ENCODE assay signal across 26 mouse cellular contexts in the genomic region with DNA sequence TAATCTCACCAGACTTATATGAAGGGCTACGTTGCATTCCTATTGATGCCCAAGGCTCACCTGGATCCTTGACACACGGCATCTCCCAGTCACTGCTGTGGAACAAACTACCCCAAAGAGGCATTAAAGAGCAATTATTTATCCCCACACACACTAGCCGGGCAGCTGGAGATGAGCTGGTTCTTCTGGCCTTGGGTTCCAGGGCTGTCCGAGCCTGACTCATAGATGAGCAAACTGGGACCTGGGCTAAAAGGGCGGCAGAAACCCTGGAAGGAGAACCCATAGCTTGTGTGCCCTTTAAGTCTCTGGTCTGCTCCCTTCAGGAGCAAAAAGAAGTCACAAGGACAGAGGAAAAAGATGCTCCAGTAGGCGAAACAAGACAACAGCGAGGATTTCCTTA.
"Had no signal": no experiment of that assay in that cellular context is flagged by ENCODE, and none has a peak within 500 bp of the region (broad histone marks: within the 10 kb centered on the region; RNA-seq: fewer than 3 reads in every experiment).

No protein-coding gene starts in this region.

- H3K27ac ChIP-seq: heart, adult 2 months; heart, embryonic 13.5 days; heart, embryonic 15.5 days; hindbrain, embryonic 13.5 days; hindbrain, embryonic 15.5 days; hindbrain, postnatal 0 days; kidney, embryonic 15.5 days; kidney, postnatal 0 days; limb, embryonic 13.5 days; limb, embryonic 15.5 days; liver, embryonic 12.5 days; liver, embryonic 14.5 days had no signal

- ATAC-seq: hindbrain, postnatal 0 days; intestine, embryonic 16.5 days; liver, embryonic 12.5 days had no signal

- H3K4me3 ChIP-seq: heart, adult 2 months; heart, embryonic 13.5 days; heart, embryonic 15.5 days; hindbrain, embryonic 13.5 days; hindbrain, embryonic 15.5 days; kidney, embryonic 15.5 days; limb, embryonic 13.5 days; limb, embryonic 15.5 days; liver, embryonic 12.5 days had no signal

- H3K9me3 ChIP-seq: heart, embryonic 13.5 days; heart, embryonic 15.5 days; hindbrain, embryonic 13.5 days; hindbrain, embryonic 15.5 days; kidney, embryonic 15.5 days; limb, embryonic 13.5 days; limb, embryonic 15.5 days; liver, embryonic 12.5 days had no signal

- H3K9ac ChIP-seq: heart, embryonic 13.5 days; heart, embryonic 15.5 days; hindbrain, embryonic 13.5 days; hindbrain, embryonic 15.5 days; kidney, embryonic 15.5 days; limb, embryonic 13.5 days; limb, embryonic 15.5 days; liver, embryonic 12.5 days; liver, embryonic 14.5 days had no signal

- H3K36me3 ChIP-seq: heart, embryonic 13.5 days; heart, embryonic 15.5 days; hindbrain, embryonic 13.5 days; hindbrain, embryonic 15.5 days; kidney, embryonic 15.5 days; limb, embryonic 13.5 days; limb, embryonic 15.5 days; liver, embryonic 12.5 days had no signal

- H3K4me2 ChIP-seq: heart, embryonic 11.5 days; heart, embryonic 13.5 days; heart, embryonic 15.5 days; hindbrain, embryonic 13.5 days; hindbrain, embryonic 15.5 days; kidney, embryonic 15.5 days; limb, embryonic 13.5 days; limb, embryonic 15.5 days; liver, embryonic 12.5 days had no signal

- DNase-seq: gastrocnemius, postnatal 10 days; gastrocnemius, postnatal 36 days; heart, adult 2 months; heart, postnatal 14 days; heart, postnatal 36 days; kidney, adult 11 months; kidney, adult 2 months; kidney, adult 9 months; kidney, postnatal 14 days; kidney, postnatal 36 days; layer of hippocampus, adult 9-11 months; layer of hippocampus, postnatal 36 days; left cerebral cortex, postnatal 4 days had no signal
